Mouse (Mus musculus): ENCODE measurements around the gene Gm14325.
"Not testable (repeated sequence)": the region's sequence is repeated elsewhere in the genome, so short reads cannot be mapped to it uniquely, and the experiment has no call there.

GRCm38 (mm10) chr2:177843666-177844065, 3.5 kb upstream of the Gm14325 start:
- not testable (repeated sequence) for TF ChIP-seq CTCF (IDR thresholded peaks at IDR 0.05; ENCODE audit: low read depth, low read length); POLR2A (IDR thresholded peaks at IDR 0.05; ENCODE audit: insufficient read depth, low read length)
